Mouse (Mus musculus): ENCODE results near the gene 1700028K03Rik.

1700028K03Rik gene

DNA sequence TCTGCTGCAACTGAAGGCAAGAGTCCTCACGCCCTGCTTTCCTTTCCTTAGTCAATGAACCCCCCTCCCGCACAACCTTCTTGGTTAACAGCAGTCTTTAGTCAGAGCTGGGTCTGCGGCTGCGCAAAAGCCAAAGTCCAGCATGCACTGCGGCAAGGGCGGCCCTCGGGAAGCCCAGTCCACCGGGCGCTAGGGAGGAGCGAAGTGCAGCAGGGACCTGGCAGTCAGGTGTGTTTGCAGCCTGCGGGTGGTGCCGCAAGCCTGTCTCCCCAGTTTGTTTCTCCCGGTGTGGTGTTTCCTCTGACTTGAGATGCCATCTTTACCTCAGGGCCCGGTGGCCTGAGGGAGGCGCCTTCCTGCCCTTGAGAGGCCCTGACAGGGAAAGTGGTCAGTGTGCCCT is at the start of gene 1700028K03Rik:
Gene 1700028K03Rik (plus strand): TSS at position 129 of the 400 bp plus-strand sequence.
- DNase-seq (ENCODE audit: low spot score in 2 of 2), result no peak

DNA sequence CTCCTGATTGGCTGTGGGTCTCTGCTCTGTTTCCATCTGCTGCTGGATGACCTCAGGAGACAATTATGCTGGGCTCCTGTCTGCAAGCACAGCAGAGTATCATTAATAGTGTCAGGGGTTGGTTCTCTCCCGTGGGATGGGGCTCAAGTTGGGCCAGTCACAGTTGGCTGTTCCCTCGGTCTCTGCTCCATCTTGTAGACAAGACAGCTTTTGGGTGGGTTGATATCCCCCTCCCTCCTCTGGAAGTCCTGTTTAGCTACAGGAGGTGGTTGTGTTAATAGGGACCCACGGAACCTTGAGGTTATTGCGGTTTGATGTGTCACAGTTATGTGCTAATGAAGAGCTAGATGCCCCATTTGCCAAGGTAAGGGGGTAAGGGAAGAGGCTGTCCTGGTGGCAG is 45.5 kb upstream of the 1700028K03Rik start:
- no peak for DNase-seq (ENCODE audit: low spot score in 2 of 2)

DNA sequence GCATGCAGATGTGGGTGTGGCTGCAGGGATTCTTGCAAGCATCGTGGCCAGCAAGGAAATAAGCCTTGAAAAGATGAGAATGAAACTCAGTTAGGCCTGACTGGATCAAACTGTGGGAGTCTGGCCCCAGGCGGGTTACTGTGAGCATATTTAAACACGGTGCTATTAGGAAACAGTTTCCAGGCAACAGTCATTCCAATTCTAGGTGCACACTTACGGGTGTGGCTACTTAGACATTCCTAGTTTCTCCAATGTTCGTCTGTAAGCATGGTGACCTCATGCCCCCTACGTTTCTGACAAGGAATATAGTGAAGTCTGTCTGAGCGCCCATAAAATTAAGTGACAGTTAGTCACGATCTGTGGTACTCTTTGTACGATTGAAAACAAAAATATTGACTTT is 43.5 kb upstream of the 1700028K03Rik start:
- no peak for DNase-seq (ENCODE audit: low spot score in 2 of 2)

DNA sequence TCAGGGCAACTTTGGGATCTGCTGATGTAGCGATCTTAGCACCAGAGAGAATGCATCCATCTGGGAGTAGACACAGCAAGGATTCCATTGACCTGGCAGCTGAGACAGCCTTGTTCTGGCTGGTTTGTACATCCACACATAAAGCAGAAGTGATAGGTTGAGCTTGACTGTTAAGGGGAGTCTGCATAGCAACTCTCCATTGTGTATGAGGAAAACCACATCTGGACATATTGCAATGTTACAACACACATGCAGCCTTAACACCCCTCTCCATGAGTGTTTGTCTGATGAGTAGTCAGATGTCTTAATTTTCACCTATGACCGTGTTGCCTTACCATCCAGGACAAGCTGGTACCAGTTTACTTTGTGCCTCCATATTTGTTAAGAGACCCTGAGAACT is 42.0 kb upstream of the 1700028K03Rik start:
- no peak for DNase-seq (ENCODE audit: low spot score in 2 of 2)

DNA sequence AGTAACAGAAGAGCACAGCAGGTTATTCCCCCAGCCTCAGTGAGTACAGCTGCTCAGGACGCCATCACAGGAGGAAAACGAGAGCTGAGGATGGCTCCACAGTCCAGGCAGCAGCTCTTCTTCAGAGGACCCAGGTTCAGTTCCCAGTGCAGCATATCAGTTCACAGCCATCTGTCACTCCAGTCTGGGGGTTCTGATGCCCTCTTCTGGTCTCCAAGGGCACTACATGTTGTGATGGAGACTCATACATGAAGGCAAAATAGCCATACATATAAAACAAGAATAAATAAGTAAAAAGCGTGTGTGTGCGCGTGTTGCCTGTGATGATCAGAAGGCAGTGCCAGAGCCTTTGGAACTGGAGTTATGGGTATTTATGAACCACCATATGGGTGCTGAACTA is 39.8 kb upstream of the 1700028K03Rik start:
- no peak for DNase-seq (ENCODE audit: low spot score in 2 of 2)

DNA sequence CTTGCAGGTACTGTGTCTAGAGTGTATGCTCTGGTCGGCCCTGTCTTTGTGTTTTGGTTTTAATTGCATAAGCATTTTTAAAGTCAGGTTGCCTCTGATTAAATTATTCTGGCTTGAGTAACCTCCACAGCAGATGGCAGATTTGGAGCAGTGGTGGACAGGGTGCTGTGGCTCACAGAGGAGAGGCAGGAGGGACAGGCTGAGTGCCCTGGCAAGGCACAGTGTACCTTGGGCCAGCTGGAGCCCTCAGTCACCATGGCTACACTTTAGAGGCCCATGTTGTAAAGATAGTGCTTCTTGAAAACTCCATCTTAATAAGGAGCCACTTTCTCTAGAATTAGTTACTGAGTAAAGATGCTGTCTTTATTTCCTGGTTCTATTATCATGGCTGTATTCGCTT is 38.5 kb upstream of the 1700028K03Rik start:
- DNase-seq (ENCODE audit: low spot score in 2 of 2), result no peak

DNA sequence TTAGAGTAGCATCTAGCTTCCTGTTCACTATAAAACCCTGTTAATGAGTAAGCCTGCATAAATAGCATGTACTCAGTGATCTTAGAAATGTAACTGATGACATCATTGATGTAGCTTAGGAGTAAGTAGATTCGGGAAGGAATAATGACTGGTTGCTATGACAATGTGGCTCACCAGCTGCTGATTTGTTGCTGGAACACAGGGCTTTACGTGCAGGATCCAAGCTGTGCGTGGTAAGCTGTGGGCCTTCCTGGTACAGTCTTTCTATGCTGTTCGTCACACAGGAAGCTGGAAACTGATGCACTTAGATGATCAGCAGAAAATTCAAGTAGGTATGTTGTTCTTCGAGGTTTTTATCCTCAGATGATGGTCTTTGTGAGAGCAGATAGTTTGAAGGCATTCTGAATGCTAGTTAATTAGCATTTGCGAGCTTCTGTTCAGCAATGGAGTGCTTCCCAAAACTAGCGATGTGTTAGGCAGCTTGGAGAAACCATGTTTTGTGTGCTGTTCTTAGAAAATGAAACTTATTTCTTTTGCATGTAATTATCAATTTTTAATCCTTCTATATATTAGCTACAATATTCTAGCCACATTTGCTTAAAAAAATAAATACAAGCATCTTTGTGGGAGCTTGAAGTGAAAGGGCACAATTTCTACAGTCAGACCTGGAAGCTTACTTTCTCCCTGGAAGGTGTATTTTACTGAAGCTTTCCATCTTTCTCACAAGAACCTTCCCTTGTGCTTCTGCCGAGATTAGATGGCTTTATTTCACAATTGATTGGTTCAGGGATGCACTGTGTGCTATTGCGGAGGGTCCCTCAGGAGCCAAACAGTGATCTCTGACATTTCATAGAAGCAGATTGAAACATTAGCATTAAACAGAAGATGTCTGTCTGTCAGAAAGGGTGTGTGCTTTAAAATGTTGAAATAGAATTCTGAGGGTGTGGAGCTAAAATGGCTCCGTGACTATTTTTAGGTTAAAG is 36.7 kb upstream of the 1700028K03Rik start:
- DNase-seq (ENCODE audit: low spot score in 2 of 2), result peak; percentile 75 to 85

DNA sequence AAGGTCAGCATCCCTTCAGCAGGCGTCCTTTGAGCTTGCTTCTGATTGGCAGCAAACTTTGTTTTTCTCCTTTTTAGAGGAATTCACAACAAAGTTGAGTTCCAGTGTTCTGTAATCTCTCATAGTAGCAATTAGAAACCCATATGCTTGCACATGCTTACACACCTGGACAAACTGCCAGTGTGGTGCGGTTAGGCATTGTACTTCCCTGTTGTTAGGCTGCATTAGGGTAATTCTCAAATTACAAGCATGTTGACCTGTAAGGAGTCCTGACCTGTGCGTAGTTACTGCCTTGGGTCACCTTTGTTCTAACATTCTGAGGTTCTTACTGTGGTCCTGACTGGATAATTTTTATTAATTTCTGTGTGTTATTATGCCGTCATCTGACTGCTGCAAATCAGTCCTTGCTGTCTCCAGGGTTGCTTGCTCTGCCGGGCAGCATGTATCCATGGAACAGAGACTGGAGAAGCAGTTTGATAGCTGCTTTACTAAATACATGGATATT is 35.7 kb upstream of the 1700028K03Rik start:
- DNase-seq (ENCODE audit: low spot score in 2 of 2), result no peak

DNA sequence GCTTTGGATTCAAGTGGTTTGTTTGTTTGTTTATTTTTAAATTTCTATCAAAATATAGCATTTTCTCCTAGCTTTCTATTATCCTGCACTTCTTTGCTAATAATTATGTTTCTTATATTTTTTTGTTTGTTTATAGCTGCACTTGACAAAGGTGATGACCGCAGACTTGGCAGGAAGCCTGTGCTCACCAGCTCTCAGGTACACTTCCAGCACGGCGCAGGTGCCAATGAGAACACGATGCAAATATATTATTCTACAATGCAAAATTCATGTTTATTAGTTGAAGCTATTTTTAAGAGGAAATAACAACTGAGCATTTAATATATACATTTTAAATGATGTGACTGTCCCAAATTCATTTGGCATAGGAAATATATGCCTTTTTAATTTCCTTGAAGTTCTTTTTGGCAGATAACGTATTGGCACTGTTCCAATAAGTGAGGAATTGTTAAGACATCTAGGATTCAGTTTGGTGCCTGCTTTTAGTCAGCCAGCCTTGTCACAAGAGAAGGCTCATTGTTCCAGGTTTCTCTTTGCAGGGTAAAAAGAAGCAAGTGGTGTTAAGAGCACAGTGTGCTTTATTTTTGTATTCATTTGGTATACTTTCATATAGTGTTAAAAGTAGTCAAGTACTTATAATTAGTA is 34.5 kb upstream of the 1700028K03Rik start:
- DNase-seq (ENCODE audit: low spot score in 2 of 2), result no peak

DNA sequence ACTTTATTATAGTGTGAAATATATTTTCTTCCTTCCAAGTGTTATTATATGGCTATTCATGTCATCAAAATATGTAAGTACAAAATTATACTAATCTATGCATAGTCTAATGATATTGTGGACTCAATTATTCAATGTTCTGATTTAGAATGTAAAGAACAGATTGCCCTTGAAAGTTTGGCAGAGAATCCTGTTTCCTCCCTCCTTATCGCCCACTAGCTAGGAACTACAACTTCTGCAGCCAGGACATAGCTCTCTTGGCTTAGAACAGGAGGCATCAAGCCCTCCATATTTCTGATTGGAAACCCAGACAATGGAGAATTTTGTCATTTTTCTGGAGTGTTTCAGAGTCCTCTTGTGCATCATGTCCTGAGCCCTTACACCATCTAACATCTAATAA is 33.8 kb upstream of the 1700028K03Rik start:
- no peak for DNase-seq (ENCODE audit: low spot score in 2 of 2)

DNA sequence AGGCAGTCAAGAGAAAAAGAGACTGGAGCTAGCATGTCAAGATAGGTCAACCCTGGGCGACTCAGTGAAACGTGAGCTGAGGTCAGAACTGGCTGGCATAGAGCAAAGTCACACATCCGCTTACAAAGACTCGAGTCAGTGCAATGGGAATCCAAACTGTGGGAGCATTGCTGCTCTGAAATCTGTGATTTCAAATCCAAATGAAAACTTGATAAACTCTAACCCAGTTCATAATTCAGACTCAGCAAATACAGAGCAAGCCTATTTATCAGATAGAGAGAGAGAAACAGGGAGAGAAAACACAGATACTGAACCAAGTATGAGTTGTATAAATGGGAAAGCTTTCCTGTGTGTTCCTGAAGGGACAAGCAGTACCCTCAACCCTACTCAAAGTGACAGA is 27.2 kb upstream of the 1700028K03Rik start, which contains the start of gene Gm42669:
Gene Gm42669 (plus strand): TSS at position 301 of the 400 bp plus-strand sequence.
- DNase-seq (ENCODE audit: low spot score in 2 of 2), result no peak

DNA sequence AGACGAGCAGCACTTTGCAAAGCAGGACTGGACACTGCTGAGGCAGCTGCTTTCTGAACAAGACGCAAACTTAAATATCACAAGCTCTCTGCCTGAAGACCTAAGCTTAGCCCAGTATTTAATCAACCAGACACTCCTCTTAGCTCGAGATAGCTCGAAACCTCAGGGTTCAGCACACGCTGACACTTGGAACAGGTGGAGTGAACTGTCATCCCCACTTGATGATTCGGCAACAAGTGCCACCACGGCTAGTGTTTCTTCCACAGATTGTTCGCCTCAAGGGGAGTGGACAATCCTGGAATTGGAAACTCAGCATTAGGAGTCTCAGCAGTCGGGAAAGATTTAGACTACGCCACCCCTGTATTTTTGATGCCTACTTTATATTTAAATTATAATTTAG is 24.0 kb upstream of the 1700028K03Rik start:
- DNase-seq (ENCODE audit: low spot score in 2 of 2), result no peak

DNA sequence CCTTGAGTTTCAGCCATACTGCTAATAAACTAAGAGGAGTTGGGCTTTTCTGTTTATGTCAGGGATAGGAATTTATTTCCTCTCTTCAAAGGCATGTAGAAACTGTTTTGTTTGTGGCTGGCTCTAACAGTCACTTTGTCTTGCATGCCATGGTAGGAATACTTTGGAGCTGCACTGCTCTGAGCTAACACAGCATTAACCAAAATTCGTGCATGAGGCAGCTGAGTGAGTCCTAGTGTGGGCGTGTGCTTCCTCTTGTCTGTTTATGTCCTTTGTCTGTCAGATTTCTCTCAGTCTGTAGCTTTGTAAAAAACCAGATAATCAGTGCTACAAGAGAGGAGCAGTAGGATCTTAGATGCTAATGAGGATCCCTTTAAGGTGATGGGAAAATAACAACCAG is 23.2 kb upstream of the 1700028K03Rik start:
- no peak for DNase-seq (ENCODE audit: low spot score in 2 of 2)

DNA sequence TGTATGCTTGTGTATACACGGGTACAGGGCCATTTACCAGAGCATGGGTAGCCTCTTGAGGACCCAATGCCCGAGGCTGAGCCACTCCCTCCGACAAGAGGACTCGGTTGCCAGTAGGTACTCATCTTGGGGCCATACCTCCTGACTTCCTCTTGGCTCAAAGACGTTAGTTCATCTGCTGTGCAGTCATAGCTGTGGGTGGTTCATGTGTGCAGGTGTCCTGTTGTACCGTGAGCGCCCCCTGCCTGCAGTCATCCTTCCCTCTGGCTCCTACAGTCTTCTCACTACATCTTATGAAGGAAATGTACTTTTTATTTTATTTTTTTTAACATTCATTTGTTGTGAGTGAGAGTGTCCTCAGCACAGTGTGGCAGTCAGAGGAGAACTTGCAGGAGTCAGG is 20.9 kb upstream of the 1700028K03Rik start:
- DNase-seq (ENCODE audit: low spot score in 2 of 2), result peak in 1 of 2 experiments; percentile 30

DNA sequence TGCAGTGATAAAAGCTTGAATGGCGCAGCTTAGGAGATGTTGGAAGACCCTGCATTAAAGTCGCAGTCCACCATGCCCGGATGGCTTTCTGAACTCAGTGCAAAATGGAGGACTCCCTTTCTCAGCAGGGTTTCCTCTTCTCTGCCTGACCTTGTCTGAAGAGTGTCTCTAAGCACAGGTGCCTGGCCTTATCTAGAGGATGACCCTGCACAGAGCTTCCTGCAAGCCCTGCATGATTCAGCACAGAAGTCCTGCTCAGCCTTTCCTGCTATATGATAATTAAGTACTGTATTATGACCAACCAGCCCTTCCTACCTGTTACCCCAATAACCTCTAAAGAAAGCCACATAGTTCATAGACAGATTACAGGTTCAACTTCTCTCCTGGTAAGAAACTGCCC is 19.1 kb upstream of the 1700028K03Rik start:
- no peak for DNase-seq (ENCODE audit: low spot score in 2 of 2)

DNA sequence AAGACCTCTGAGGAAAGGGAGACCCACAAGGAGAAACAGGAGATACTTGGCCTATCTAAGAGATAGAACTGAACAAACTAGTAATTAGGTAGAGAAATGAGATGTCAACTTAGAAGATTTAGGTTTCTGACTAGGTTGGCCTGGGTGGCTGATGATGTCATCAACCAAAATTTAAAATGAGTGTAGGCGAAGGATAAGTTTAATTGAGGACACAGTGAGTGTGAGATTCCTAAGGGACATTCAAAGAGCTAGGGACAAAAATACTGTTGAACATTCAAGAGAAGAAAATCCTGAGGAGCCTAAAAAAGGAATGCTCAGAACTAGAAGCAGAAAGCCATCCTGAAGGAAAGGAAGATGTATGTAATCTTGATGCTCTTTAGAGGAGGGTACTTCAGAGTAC is 18.4 kb upstream of the 1700028K03Rik start:
- no peak for DNase-seq (ENCODE audit: low spot score in 2 of 2)

DNA sequence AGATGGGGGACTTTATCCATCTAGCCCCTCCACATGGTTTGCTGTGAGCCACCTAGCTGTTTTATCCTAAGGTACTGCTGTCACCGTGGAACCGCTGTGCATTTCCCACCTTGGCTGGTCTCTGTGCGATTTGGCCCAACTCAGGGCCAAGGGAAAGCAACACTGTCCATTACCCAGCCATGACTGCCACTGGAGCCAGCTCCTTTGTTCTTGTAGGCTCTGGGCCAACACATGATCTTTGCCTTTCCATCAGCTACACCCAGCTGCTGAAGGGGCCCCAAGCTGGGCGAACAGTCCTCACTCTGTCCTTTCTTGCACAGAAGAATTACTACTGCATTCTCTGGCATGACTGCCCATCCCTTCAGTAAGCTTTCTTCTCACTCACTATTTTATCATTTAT is 15.9 kb upstream of the 1700028K03Rik start:
- no peak for DNase-seq (ENCODE audit: low spot score in 2 of 2)

DNA sequence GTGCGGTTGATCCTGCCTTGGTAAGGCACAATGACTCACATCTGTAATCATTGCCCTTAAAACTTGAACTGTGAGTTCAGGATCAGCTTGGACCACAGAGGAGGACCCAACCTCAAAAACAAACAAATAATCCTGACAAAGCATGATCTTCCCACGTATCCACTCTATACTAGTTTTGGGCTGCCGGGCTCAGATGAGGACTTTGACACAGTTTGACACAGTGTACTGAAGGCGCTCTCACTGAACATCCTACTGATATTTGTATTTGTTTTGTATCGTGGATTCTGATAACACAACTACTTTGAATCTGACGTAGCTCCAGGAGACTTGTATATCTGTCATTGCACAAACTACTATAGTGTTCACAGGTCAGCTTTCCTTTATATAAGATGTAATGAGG is 13.1 kb upstream of the 1700028K03Rik start:
- no peak for DNase-seq (ENCODE audit: low spot score in 2 of 2)

DNA sequence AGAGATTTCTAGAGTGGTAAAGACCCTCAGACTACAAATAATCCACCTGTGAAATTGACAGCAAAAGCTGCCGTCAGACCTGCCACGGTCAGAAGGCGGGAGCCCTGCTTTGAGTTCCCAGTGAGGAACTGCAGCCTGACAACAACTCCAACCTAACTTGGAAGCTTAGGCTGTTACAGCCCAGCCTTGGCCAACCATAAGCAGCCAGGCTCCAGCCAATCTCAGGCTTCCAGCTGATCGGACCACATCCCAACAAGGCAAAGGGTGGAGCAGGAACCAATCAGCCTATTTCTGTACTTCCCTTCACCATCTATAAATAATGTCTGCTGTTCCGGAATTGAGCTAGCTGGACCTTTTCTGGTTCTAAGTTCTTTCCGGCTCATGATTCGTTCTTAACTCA is 12.6 kb upstream of the 1700028K03Rik start:
- DNase-seq (ENCODE audit: low spot score in 2 of 2), result peak; percentile 49 to 68

DNA sequence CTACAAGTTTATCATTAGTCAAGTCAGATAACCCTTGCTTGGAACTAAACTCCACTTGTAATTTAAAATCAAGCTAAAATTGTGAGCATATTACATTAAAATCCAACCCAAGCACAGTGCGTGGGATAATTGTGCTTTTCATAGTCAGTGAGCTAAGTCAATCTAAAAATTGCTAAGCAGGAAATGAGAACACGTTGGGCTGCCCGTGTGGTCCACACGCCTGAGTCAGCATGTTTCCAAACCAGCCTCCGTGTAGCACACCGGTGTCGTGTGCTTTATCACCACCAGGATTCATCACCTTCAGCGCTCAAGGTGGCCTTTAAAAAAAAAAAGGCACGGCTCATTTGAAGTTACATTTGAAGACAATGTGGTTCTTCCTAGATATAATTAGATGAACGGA is 10.2 kb upstream of the 1700028K03Rik start:
- DNase-seq (ENCODE audit: low spot score in 2 of 2), result peak; percentile 45 to 78

DNA sequence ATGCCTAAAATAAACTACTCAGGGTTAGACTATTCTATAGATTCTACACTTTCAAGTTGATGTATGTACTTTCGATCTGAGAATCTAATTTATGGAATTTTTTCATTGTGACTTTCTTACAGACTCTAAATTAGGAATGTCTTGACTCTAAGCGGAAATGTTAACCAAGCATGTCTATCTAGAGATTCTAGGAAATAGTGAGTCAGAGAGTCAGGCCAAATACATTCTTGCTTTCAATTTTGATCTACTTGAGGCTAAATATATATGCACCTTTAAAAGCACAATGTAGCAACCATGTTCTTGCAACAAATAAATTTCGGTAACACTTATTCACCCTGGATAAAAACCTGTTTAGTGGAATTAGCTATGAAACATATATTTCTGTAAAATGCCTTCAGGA is 5.7 kb upstream of the 1700028K03Rik start:
- no peak for DNase-seq (ENCODE audit: low spot score in 2 of 2)

DNA sequence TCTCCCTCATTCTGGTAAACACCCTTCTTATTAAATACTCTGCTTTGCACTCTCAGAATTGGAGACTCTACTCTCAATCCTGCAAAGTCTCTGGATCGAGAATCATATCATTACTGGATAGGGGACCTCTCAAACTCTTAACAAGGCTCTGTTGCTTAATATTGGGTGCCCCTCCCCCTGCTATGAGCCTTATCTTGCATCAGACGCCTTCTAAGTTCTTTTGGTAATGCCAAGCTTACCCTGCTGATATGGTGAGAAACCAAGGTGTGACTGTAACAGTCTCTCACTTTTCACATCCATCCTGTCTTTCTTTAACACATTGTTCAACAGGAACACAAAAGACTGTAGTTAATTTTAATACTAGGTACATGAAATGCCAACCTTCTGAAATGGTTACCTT is 919 bp upstream of the 1700028K03Rik start:
- DNase-seq (ENCODE audit: low spot score in 2 of 2), result no peak

DNA sequence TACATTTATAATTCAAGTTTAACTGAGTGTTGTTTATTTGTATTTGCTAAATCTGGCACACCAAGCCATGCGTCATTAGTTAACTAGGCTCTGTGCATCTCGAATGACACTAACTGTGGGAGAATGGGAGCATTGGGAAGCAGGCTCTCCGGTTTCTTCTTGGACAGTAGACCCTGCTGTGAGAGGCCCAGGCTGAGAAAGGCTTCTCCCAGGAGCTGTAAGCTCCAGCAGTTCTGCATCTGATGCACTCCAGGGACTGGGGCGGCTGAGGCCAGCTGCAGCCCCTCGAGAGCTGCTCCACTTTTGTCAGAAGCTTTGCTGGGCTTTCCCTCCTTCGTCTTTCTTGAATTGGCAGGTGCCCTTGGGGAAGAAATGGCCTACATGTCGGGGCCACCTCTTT is 7.2 kb downstream of the 1700028K03Rik start:
- no peak for DNase-seq (ENCODE audit: low spot score in 2 of 2)

All from right cerebral cortex, postnatal 36 days (tissue).